Mouse (Mus musculus) erythroblast, embryonic 14.5 days (primary cell): ENCODE results near the gene Atxn1.

Source experiments
- GATA1 ChIP-seq: IDR thresholded peaks from 2 replicates; pipeline ENCODE4 v1.6.1; 2012; ENCODE audit warnings: low read length, inconsistent platforms, mixed read lengths
- TAL1 ChIP-seq: IDR thresholded peaks from 3 replicates; pipeline ENCODE4 v1.6.1; 2012; ENCODE audit warnings: low read length, inconsistent platforms, mixed read lengths

DNA sequence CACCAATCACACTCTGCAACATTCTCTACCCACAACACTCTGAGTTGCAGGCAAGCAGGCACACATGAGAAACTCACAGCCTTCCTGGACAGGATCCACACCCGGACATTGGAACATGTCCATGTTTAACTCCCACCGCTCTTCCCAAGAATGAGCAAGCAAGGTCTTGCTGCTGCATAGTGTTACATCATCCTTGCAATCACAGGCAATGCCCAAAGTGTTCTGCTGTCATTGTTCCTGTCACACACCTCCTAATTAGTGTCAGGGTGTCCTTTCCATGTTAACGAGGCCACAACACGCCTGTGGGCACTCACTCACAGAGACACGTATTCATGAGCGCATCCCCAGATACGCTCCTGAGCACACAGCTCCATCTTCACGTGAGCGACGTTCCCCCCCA is 181.1 kb downstream of the Atxn1 start:
- TF ChIP-seq GATA1 (no peak), TAL1 (no peak)
